Mouse (Mus musculus) lung, embryonic 16.5 days (tissue): ENCODE results near the gene Arap1. TPM values are rescaled to one million over a fixed set of nuclear protein-coding genes. Genes with fewer than 3 reads are reported as not detected.

Experiments
- ATAC-seq: fragments of 200-750 bp; cut with Nextera tagmentation; 2 replicates; pipeline ENCODE4 v1.8.0; 2017; ENCODE audit warnings: low read depth, mild to moderate bottlenecking, moderate library complexity
- H3K27ac ChIP-seq: fragments of 300-500 bp; sonication (generic); 2 replicates; pipeline ENCODE4 v1.5.1; 2014; ENCODE audit warnings: mild to moderate bottlenecking, control low read depth, low read length
- H3K27me3 ChIP-seq: fragments of 300-500 bp; sonication (generic); 2 replicates; pipeline ENCODE4 v1.6.1; 2014; ENCODE audit warnings: low read depth, low read length, mixed read lengths; ENCODE audit not compliant: control insufficient read depth, insufficient read depth
- H3K36me3 ChIP-seq: fragments of 300-500 bp; sonication (generic); 2 replicates; pipeline ENCODE4 v1.6.1; 2014; ENCODE audit warnings: low read length; ENCODE audit not compliant: control insufficient read depth, insufficient read depth
- H3K4me1 ChIP-seq: fragments of 300-500 bp; sonication (generic); replicated peaks from 2 replicates; pipeline ENCODE4 v1.6.1; 2014; ENCODE audit warnings: low read length, mixed read lengths; ENCODE audit not compliant: control insufficient read depth, insufficient read depth
- H3K4me2 ChIP-seq: fragments of 300-500 bp; sonication (generic); 2 replicates; pipeline ENCODE4 v1.6.1; 2014; ENCODE audit warnings: low read depth, low read length, control low read depth
- H3K4me3 ChIP-seq: fragments of 300-500 bp; sonication (generic); 2 replicates; pipeline ENCODE4 v1.5.1; 2014; ENCODE audit warnings: mild to moderate bottlenecking, low read length, control low read depth
- H3K9ac ChIP-seq: fragments of 300-500 bp; sonication (generic); 2 replicates; pipeline ENCODE4 v1.6.1; 2014; ENCODE audit warnings: low read length, control low read depth
- H3K9me3 ChIP-seq: fragments of 300-500 bp; sonication (generic); 2 replicates; pipeline ENCODE4 v1.6.1; 2016; ENCODE audit warnings: low read length; ENCODE audit not compliant: control insufficient read depth
- WGBS: fragments of 180-500 bp; shearing (Covaris S2); extraction: QIAGEN DNeasy Blood & Tissue Kit; methylation state at CpG from one replicate; pipeline ENCODE4 v1.1.7; 2014; 5-methylcytosine and 5-hydroxymethylcytosine counted together
- polyA plus RNA-seq: library from polyadenylated mRNA; unstranded; fragments of >200 nt; fragmentation: Nextera tagmentation; extraction: Ambion mirVana; gene quantifications from 2 replicates; pipeline ENCODE4 v1.2.1, GENCODE M21; 2015

Arap1 gene
- polyA plus RNA-seq, 1 experiment from 2014 or later = 118 TPM

- no peak overlapping the region for H3K9ac ChIP-seq
- H3K27me3 ChIP-seq = no peaks in the 10 kb centered on the region; the same call in 1 of the 2 replicates
- H3K4me1 ChIP-seq = peaks cover 19% of the 10 kb centered on the region
- WGBS = 20% methylated on average over 4 of the region's 4 CpGs
- no peak overlapping the region; the same call in 1 of the 2 replicates for H3K27ac ChIP-seq
- no peaks in the 10 kb centered on the region for H3K9me3 ChIP-seq
- ATAC-seq = no peak
- peaks cover 15% of the 10 kb centered on the region for H3K36me3 ChIP-seq
- H3K4me3 ChIP-seq = no peak overlapping the region
- no peak overlapping the region for H3K4me2 ChIP-seq
Observed at GRCm38 (mm10) chr7:101414209-101414608, 66.3 kb downstream of the Arap1 start.

- Histone ChIP-seq H3K9me3 (no peaks in the 10 kb centered on the region), H3K4me3 (no peak overlapping the region), H3K27ac (peak overlapping the region; percentile 70), H3K27me3 (no peaks in the 10 kb centered on the region; the same call in 1 of the 2 replicates), H3K36me3 (peaks cover 12% of the 10 kb centered on the region), H3K9ac (no peak overlapping the region), H3K4me1 (peaks cover 19% of the 10 kb centered on the region), H3K4me2 (no peak overlapping the region)
- 23% methylated on average over 7 of the region's 7 CpGs for WGBS
- peak; percentile 66 for ATAC-seq
Observed at GRCm38 (mm10) chr7:101414661-101415511, 67.0 kb downstream of the Arap1 start.

GRCm38 (mm10) chr7:101415512-101416100 is 67.7 kb downstream of the Arap1 start:
- peak overlapping the region; percentile 56; the same call in 1 of the 2 replicates for H3K27ac ChIP-seq
- peak; percentile 9; the same call in 1 of the 2 replicates for ATAC-seq

GRCm38 (mm10) chr7:101416391-101416790 is 68.5 kb downstream of the Arap1 start:
- Histone ChIP-seq H3K27me3 (no peaks in the 10 kb centered on the region; the same call in 1 of the 2 replicates), H3K9me3 (no peaks in the 10 kb centered on the region), H3K36me3 (peaks cover 6% of the 10 kb centered on the region), H3K4me1 (peaks cover 19% of the 10 kb centered on the region), H3K4me3 (no peak overlapping the region), H3K4me2 (no peak overlapping the region), H3K27ac (no peak overlapping the region), H3K9ac (no peak overlapping the region)
- 34% methylated on average over 5 of the region's 5 CpGs for WGBS
- no peak for ATAC-seq

More at GRCm38 (mm10) chr7:101415512-101416100, 67.7 kb downstream of the Arap1 start:
- Histone ChIP-seq H3K36me3 (peaks cover 12% of the 10 kb centered on the region), H3K27me3 (no peaks in the 10 kb centered on the region; the same call in 1 of the 2 replicates), H3K4me3 (no peak overlapping the region), H3K9me3 (no peaks in the 10 kb centered on the region), H3K4me1 (peaks cover 19% of the 10 kb centered on the region), H3K9ac (no peak overlapping the region), H3K4me2 (no peak overlapping the region)
- WGBS = 26% methylated on average over 8 of the region's 8 CpGs

GRCm38 (mm10) chr7:101419013-101419770 is 71.3 kb downstream of the Arap1 start:
- Histone ChIP-seq H3K9ac (no peak overlapping the region), H3K9me3 (no peaks in the 10 kb centered on the region), H3K4me2 (no peak overlapping the region), H3K4me1 (peaks cover 9% of the 10 kb centered on the region), H3K27ac (no peak overlapping the region), H3K36me3 (no peaks in the 10 kb centered on the region), H3K27me3 (no peaks in the 10 kb centered on the region; the same call in 1 of the 2 replicates), H3K4me3 (no peak overlapping the region)
- WGBS = 5% methylated on average over 27 of the region's 27 CpGs
- ATAC-seq = no peak

- Histone ChIP-seq H3K4me1 (no peaks in the 10 kb centered on the region), H3K27me3 (no peaks in the 10 kb centered on the region; the same call in 1 of the 2 replicates), H3K36me3 (no peaks in the 10 kb centered on the region), H3K27ac (no peak within 1 kb of the TSS), H3K9me3 (no peaks in the 10 kb centered on the region), H3K4me2 (no peak within 1 kb of the TSS), H3K9ac (no peak within 1 kb of the TSS), H3K4me3 (no peak within 1 kb of the TSS)
- no peak for ATAC-seq
- WGBS = 24% methylated on average over 6 of the region's 6 CpGs
Observed at GRCm38 (mm10) chr7:101421529-101421928, 73.7 kb downstream of the Arap1 start, which contains the start of gene Pde2a. TSS of gene Pde2a (plus strand) at chr7:101421691.

GRCm38 (mm10) chr7:101422069-101422468 is 74.2 kb downstream of the Arap1 start:
- no peak overlapping the region for H3K9ac ChIP-seq
- WGBS = 45% methylated on average over 3 of the region's 3 CpGs
- no peaks in the 10 kb centered on the region for H3K36me3 ChIP-seq
- no peaks in the 10 kb centered on the region for H3K4me1 ChIP-seq
- H3K27ac ChIP-seq = no peak overlapping the region
- H3K4me3 ChIP-seq = no peak overlapping the region
- no peak overlapping the region for H3K4me2 ChIP-seq
- 0 out of 2 replicates have a peak, but pooled peaks have one; percentile 23 for ATAC-seq
- H3K27me3 ChIP-seq = no peaks in the 10 kb centered on the region; the same call in 1 of the 2 replicates
- H3K9me3 ChIP-seq = no peaks in the 10 kb centered on the region

- Histone ChIP-seq H3K9ac (no peak overlapping the region), H3K27ac (no peak overlapping the region), H3K4me2 (no peak overlapping the region), H3K36me3 (no peaks in the 10 kb centered on the region), H3K9me3 (no peaks in the 10 kb centered on the region), H3K27me3 (no peaks in the 10 kb centered on the region; the same call in 1 of the 2 replicates), H3K4me1 (no peaks in the 10 kb centered on the region), H3K4me3 (no peak overlapping the region)
- no peak for ATAC-seq
- WGBS = 80% methylated on average over 8 of the region's 8 CpGs
Observed at GRCm38 (mm10) chr7:101422646-101423045, 74.8 kb downstream of the Arap1 start.
